In genomic region chr19:48097942-48098596, GRCm38 (mm10) we compare ENCODE assay signal across 9 mouse cellular contexts.
DNase-seq lines count a peak whose midpoint lies in the region.
"Had no signal": no experiment of that assay in that cellular context is flagged by ENCODE, and none has a peak within 500 bp of the region (broad histone marks: within the 10 kb centered on the region; RNA-seq: fewer than 3 reads in every experiment).

No protein-coding gene starts in this region.

- peak; percentile 7 to 22 for DNase-seq in cerebellum, postnatal 14 days
- no peak for DNase-seq in cerebellum, adult 9-10 months
- peak; percentile 43 for DNase-seq in testis, postnatal 10 days (ENCODE audit: low spot score)
- no peak for DNase-seq in testis, postnatal 14 days (ENCODE audit: low spot score)
- DNase-seq in left cerebral cortex, adult 8-10 months (ENCODE audit: low spot score in 2 of 2), result peak; percentile 38 to 82
- DNase-seq in telencephalon, adult 2 months (ENCODE audit: low read depth, low spot score), result peak; percentile 77
- DNase-seq in gastrocnemius, adult 18-20 months (ENCODE audit: low spot score), result no peak
- DNase-seq in T-cell, adult 2 months (ENCODE audit: low spot score), result no peak
- DNase-seq: lung, adult 18-20 months had no signal

Comparison
In these comparisons a context has a peak if more than half of its experiments do, and no peak if none do; other contexts are left out.
1. DNase-seq: peak in cerebellum, postnatal 14 days (2 of 2), testis, postnatal 10 days (single experiment), left cerebral cortex, adult 8-10 months (2 of 2) and telencephalon, adult 2 months (single experiment); none in cerebellum, adult 9-10 months (single experiment), testis, postnatal 14 days (single experiment), gastrocnemius, adult 18-20 months (single experiment) and T-cell, adult 2 months (single experiment).